Mouse (Mus musculus): ENCODE results near the gene Atf7. TPM values are rescaled to one million over a fixed set of nuclear protein-coding genes. Genes with fewer than 3 reads are reported as not detected.
"Not testable (repeated sequence)": the region's sequence is repeated elsewhere in the genome, so short reads cannot be mapped to it uniquely, and the experiment has no call there.

Atf7 gene
- total RNA-seq, 1 experiment from 2014 or later: 24.9 TPM

DNA sequence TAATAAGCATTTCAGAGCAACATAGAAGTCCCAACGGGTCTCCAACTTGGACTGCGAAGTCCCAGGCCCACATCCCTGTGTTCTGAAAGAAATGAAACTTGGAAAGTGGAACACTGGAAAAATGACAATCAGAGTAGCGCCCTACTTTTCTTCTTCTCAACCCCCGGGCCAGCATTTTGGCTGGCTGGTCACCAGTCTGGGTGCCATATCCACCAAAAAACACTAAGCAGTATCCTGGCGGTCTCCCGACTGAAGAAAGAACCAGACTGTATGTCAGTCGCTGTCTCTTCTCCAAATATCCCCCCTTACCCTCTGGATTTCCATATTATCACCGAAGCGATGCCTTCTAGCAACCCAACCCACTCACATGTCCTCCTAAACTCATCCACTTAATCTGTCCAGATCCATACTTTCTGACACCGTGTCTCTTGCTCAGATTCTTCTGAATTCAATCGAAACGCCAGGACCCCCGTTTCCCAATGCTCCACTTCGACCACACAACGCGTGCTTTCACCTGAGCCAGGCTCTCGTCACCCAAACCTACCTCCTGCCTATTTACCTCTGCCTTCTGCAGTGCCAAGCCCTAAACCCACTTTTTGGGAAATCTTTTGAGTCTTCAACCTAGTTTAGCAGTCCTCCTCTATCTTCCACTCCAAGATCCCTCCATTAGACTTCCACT, 834 bp downstream of the Atf7 start:
- peak; percentile 0 to 4; a peak in 1 of 4 replicates for ATAC-seq (replicated peaks in 1 of 2; ENCODE audit: insufficient read depth in 1 of 2, low FRiP score in 2 of 2, low TSS enrichment in 1 of 2, low read depth in 1 of 2, poor library complexity in 2 of 2, severe bottlenecking in 2 of 2)

- ATAC-seq (replicated peaks in 1 of 2; ENCODE audit: insufficient read depth in 1 of 2, low FRiP score in 2 of 2, low TSS enrichment in 1 of 2, low read depth in 1 of 2, poor library complexity in 2 of 2, severe bottlenecking in 2 of 2): no peak
Measured at GRCm38 (mm10) chr15:102623121-102623520, 2.1 kb downstream of the Atf7 start.

DNA sequence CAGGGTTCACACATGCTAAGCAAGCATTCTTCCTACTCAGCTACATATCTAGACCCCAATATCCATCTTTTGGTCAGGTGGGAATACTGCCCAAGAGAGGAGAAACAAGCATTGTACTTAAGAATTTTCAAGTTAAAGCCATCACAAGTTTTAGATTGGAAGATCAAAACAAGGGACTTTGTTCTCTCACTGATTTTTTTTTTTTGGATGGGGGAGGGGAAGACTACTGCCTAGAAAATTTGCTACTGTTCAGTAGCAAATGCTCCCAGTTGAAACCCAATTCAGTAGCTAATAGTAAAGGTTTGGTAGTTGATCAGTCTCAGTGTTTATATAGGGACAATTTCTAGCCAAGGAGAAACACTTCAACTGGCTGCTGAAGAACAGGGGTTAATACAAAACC, 2.7 kb downstream of the Atf7 start:
- ATAC-seq (replicated peaks in 1 of 2; ENCODE audit: insufficient read depth in 1 of 2, low FRiP score in 2 of 2, low TSS enrichment in 1 of 2, low read depth in 1 of 2, poor library complexity in 2 of 2, severe bottlenecking in 2 of 2): no peak

- no peak for ATAC-seq (replicated peaks in 1 of 2; ENCODE audit: insufficient read depth in 1 of 2, low FRiP score in 2 of 2, low TSS enrichment in 1 of 2, low read depth in 1 of 2, poor library complexity in 2 of 2, severe bottlenecking in 2 of 2)
Measured at GRCm38 (mm10) chr15:102620765-102621164, 4.5 kb downstream of the Atf7 start.

- ATAC-seq (replicated peaks in 1 of 2; ENCODE audit: insufficient read depth in 1 of 2, low FRiP score in 2 of 2, low TSS enrichment in 1 of 2, low read depth in 1 of 2, poor library complexity in 2 of 2, severe bottlenecking in 2 of 2): no peak
Measured at GRCm38 (mm10) chr15:102619486-102619885, 5.8 kb downstream of the Atf7 start.

- ATAC-seq (replicated peaks in 1 of 2; ENCODE audit: insufficient read depth in 1 of 2, low FRiP score in 2 of 2, low TSS enrichment in 1 of 2, low read depth in 1 of 2, poor library complexity in 2 of 2, severe bottlenecking in 2 of 2): peak; percentile 67 to 68; a peak in 3 of 4 replicates
Measured at GRCm38 (mm10) chr15:102617654-102618053, 7.6 kb downstream of the Atf7 start.

DNA sequence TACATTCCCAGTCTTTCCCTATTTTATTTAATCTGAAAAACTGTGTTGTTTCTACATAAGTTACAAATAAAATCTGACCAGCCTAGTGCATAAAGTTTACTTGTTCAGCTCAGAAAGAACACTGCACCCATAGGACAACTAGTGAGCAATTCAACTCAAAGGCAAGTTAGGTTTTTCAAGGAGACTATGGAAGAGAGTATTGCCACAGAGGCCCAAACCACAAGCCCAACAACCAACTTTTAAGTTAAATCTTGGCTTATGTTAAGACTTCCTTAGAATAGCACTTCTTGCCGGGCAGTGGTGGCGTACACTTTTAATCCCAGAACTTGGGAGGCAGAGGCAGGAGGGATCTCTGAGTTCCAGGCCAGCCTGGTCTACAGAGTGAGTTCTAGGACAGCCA, 9.1 kb downstream of the Atf7 start:
- ATAC-seq (replicated peaks in 1 of 2; ENCODE audit: insufficient read depth in 1 of 2, low FRiP score in 2 of 2, low TSS enrichment in 1 of 2, low read depth in 1 of 2, poor library complexity in 2 of 2, severe bottlenecking in 2 of 2): no peak

DNA sequence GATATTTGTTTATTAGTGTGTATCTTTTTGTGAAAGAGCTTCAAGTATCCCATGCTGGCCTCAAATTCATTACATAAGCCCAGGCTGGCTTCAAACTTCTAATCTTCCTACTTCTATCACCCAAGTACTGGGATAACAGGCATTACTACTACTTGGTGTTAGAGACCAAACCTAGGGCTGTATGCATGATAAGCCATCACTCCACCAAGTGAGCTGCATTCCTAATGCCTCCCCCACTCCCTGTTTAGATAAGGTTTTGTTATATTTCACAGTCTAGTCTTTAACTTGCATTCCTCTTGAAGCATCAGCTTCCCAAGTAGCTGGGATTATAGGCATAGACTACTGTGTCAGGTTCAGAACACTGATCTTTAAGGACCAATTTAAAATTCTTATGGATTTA, 11.0 kb downstream of the Atf7 start:
- no peak for ATAC-seq (replicated peaks in 1 of 2; ENCODE audit: insufficient read depth in 1 of 2, low FRiP score in 2 of 2, low TSS enrichment in 1 of 2, low read depth in 1 of 2, poor library complexity in 2 of 2, severe bottlenecking in 2 of 2)

- ATAC-seq (replicated peaks in 1 of 2; ENCODE audit: insufficient read depth in 1 of 2, low FRiP score in 2 of 2, low TSS enrichment in 1 of 2, low read depth in 1 of 2, poor library complexity in 2 of 2, severe bottlenecking in 2 of 2): no peak
Measured at GRCm38 (mm10) chr15:102612966-102613365, 12.3 kb downstream of the Atf7 start.

DNA sequence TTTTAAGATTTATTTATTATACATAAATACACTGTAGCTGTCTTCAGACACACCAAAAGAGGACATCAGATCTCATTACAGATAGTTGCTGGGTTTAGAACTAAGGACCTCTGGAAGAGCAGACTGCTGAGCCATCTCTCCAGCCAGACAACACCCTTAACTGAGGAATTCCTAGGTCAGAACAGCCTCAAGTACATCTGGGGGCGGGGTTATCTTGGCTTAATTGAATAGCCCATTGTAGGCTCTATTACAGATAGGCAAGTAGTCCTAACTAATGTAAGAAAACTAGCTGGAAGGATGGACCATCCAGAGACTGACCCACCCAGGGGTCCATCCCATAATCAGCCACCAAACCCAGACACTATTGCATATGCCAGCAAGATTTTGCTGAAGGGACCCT, 16.7 kb downstream of the Atf7 start:
- not testable (repeated sequence) for ATAC-seq (replicated peaks in 1 of 2; ENCODE audit: insufficient read depth in 1 of 2, low FRiP score in 2 of 2, low TSS enrichment in 1 of 2, low read depth in 1 of 2, poor library complexity in 2 of 2, severe bottlenecking in 2 of 2)

- no peak for ATAC-seq (replicated peaks in 1 of 2; ENCODE audit: insufficient read depth in 1 of 2, low FRiP score in 2 of 2, low TSS enrichment in 1 of 2, low read depth in 1 of 2, poor library complexity in 2 of 2, severe bottlenecking in 2 of 2)
Measured at GRCm38 (mm10) chr15:102593996-102594656, 31.1 kb downstream of the Atf7 start.

GRCm38 (mm10) chr15:102592674-102593073, 32.6 kb downstream of the Atf7 start:
- no peak; a peak in 1 of 4 replicates for ATAC-seq (replicated peaks in 1 of 2; ENCODE audit: insufficient read depth in 1 of 2, low FRiP score in 2 of 2, low TSS enrichment in 1 of 2, low read depth in 1 of 2, poor library complexity in 2 of 2, severe bottlenecking in 2 of 2)

DNA sequence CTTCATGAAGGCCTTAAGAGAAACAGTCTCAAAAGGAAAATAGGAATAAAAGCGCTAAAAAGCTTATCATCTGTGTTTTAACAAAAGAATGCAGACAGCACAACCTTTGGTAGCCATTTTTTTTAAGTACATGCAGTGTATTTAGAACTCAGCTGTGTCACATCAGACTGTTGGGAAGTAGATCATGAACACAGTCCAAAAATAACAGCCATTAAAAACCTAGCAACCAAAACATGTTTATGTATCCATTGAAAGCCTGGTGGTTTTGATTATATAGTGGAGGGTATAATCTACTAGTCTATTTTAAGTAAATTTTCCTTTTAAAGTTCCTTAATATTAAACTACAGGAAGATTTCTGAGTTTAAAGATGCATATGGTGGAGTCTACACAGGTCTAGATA, 34.7 kb downstream of the Atf7 start:
- ATAC-seq (replicated peaks in 1 of 2; ENCODE audit: insufficient read depth in 1 of 2, low FRiP score in 2 of 2, low TSS enrichment in 1 of 2, low read depth in 1 of 2, poor library complexity in 2 of 2, severe bottlenecking in 2 of 2): no peak

- no peak for ATAC-seq (replicated peaks in 1 of 2; ENCODE audit: insufficient read depth in 1 of 2, low FRiP score in 2 of 2, low TSS enrichment in 1 of 2, low read depth in 1 of 2, poor library complexity in 2 of 2, severe bottlenecking in 2 of 2)
Measured at GRCm38 (mm10) chr15:102589826-102590225, 35.4 kb downstream of the Atf7 start.

- no peak for ATAC-seq (replicated peaks in 1 of 2; ENCODE audit: insufficient read depth in 1 of 2, low FRiP score in 2 of 2, low TSS enrichment in 1 of 2, low read depth in 1 of 2, poor library complexity in 2 of 2, severe bottlenecking in 2 of 2)
Measured at GRCm38 (mm10) chr15:102585501-102585900, 39.8 kb downstream of the Atf7 start.

GRCm38 (mm10) chr15:102583708-102584383, 41.4 kb downstream of the Atf7 start:
- ATAC-seq (replicated peaks in 1 of 2; ENCODE audit: insufficient read depth in 1 of 2, low FRiP score in 2 of 2, low TSS enrichment in 1 of 2, low read depth in 1 of 2, poor library complexity in 2 of 2, severe bottlenecking in 2 of 2): no peak

DNA sequence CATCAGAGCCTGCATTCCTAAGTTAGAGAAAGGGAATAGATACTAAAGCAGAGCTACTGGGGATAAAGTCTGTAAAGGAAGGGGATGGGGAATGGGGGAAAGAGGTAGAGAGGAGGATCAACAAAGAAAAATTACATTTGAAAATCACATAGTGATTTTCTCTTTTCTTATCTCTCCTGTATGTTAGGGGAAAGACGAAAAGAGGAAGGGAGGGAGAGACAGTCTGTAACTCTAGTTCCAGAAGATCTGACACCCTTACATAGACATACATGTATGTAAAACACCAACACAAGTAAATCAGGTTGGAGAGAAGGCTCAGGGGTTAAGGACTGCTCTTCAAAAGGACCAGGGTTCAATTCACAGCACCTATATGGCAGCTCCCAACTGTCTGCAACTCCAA, 44.1 kb downstream of the Atf7 start:
- no peak for ATAC-seq (replicated peaks in 1 of 2; ENCODE audit: insufficient read depth in 1 of 2, low FRiP score in 2 of 2, low TSS enrichment in 1 of 2, low read depth in 1 of 2, poor library complexity in 2 of 2, severe bottlenecking in 2 of 2)

- no peak for ATAC-seq (replicated peaks in 1 of 2; ENCODE audit: insufficient read depth in 1 of 2, low FRiP score in 2 of 2, low TSS enrichment in 1 of 2, low read depth in 1 of 2, poor library complexity in 2 of 2, severe bottlenecking in 2 of 2)
Measured at GRCm38 (mm10) chr15:102578351-102578750, 46.9 kb downstream of the Atf7 start.
